Mouse (Mus musculus): ENCODE results near the gene Cebpa. TPM values are rescaled to one million over a fixed set of nuclear protein-coding genes. Genes with fewer than 3 reads are reported as not detected.

The Cebpa gene
- total RNA-seq (2022), result 10 to 100 TPM in 3 of 4 experiments, 1 to 10 TPM in 1; 8.8 to 31.2 (median 15.8) TPM

GRCm38 (mm10) chr7:35118841-35119413, at the start of gene Cebpa:
Gene Cebpa (plus strand): TSS chr7:35119293.
- peak; percentile 82 to 90 for DNase-seq (ENCODE audit: low spot score in 2 of 2)

DNA sequence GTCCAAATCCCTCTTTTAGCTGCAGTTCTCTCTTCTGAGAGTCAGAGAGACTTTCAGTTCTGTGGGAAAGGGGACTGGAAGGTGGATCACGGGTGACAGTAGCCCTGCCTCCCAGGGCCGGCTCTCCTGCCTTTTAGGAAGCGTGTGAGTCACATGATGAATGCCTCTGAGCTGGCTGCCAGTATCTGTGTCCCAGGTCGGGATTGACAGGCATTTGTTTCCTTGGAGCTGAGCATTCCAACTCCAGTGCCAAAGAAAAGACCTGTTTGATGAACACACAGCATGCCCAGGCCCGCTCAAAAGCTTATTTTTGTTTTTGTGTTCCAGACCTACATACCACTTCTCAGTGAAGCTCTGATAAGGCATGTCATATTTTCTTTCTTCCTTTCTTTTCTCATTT, 42.4 kb upstream of the Cebpa start:
- DNase-seq (ENCODE audit: low spot score in 2 of 2), result no peak

DNA sequence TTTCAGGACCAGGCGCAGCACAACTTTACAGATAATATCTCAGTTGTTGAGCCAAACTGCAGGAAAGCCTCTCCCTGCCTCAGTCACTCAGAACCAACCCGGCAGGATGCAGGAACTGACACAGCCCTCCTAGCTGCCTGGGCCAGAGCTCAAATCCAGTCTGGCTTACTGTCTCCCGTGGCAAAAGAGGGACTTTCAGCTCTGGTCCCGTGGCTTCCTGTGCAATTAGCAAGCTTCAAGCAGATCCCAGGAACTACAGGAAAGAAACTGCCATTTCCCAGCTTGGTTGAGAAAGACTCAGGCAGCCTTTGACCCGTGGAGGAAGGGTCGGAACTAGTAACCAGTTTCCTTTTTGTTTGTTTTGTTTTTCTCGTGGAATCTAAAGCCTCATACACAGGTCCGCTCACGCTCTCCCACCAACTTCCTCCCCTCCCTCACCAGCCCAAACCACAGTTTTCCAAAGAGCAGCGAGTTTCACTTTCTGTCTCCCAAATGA, 38.2 kb upstream of the Cebpa start:
- DNase-seq (ENCODE audit: low spot score in 2 of 2), result no peak

DNA sequence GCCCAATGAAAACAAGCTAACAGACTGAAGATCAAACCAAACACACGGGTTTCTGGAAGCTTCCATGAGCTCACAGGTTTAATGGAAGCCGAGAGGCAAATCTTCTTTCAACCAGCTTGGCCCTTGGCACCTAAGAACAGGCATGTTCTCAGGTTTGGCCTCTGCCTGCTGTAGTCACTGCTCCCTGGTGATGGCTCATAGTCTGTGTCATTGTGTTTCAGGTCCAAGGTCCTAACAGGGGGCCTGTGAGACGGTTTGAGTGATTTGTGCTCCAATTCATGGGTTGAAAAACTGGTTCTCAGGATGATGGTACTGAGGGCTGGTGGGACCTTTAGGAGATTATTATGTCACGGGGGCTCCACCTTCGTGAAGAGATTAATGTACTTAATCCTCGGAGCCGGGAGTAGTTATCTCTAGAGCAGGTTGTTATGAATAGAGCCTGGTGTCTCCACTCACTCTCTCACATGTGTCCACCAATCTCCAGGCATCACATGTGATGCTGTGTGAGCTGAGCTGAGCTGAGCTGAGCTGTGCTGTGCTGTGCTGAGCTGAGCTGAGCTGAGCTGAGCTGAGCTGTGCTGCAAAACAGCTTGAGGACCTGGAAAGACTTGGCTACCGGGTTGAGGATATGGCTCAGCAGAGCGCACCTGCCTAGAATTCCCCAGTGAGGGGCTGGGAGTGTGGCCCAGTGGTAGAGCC, 37.5 kb upstream of the Cebpa start:
- DNase-seq (ENCODE audit: low spot score in 2 of 2), result no peak

DNA sequence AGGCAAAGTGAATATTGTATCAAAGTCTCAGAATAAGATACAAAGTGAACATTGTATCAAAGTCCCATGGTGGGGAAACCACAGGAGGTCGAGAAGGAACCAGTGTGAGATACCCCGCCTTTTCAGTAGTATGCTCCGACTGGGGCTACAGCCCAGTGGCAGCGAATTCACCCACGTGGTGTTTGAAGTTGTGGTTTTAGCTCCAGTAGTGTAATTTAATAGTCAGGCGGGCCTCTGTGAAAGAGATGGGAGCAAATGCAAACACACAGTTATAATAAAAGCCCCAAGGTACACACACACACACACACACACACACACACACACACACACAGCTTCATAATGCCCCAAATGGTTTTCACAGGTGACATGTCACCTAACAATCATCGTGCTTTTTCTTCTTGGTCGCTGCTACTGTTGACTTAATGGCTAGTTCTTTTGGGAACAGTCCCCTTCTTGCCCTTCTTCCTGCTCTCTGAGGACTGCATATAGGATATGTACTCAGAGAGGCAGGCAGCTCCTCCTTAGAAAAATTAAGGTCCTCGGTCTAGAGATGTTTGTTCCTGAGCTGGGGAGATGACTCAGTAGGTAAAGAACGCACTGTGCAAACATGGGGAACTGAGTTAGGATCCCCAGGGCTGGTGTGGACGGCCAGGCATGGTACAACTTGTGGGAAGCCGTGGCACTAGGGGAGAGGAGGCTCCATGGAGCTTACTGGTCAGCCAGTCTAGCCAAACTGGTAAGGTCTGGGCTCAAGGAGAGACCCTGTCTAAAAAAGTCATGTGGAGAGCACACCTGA, 34.3 kb upstream of the Cebpa start:
- DNase-seq (ENCODE audit: low spot score in 2 of 2), result no peak

GRCm38 (mm10) chr7:35086271-35086861, 32.7 kb upstream of the Cebpa start:
- peak in 1 of 2 experiments; percentile 18 for DNase-seq (ENCODE audit: low spot score in 2 of 2)

- DNase-seq (ENCODE audit: low spot score in 2 of 2), result no peak
Observed at GRCm38 (mm10) chr7:35090550-35090949, 28.5 kb upstream of the Cebpa start.

DNA sequence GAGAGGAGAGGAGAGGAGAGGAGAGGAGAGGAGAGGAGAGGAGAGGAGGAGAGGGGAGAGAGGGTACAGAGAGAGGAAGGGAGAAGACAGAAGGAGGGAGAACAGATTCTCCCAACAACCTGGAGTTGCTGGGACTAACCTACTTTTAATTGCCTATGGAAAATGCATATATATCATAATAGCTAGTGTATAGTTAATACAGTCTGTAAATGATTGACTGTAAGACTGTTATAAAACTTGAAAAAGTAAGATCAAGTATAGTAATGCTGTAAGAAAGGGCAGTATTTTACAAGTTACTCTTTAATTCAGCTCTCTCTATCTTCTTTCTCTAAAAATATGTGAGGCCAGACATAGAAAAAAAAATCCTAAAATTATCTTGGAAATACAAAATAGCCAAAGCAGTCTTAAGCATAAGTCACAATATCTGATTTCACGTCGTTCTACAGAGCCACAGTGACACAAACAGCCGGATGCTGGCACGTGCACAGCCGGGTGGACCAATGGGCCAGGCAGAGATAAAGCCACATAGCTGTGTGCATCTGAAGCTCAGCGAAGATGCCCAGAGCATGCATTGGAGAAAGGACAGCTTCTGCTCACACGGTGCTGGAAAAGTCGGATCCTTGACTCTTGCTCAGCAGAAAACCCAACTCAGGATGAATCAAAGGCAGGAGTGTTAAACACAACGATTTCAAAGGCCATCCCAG, 24.0 kb upstream of the Cebpa start:
- no peak for DNase-seq (ENCODE audit: low spot score in 2 of 2)

- no peak for DNase-seq (ENCODE audit: low spot score in 2 of 2)
Observed at GRCm38 (mm10) chr7:35098777-35099176, 20.3 kb upstream of the Cebpa start.

DNA sequence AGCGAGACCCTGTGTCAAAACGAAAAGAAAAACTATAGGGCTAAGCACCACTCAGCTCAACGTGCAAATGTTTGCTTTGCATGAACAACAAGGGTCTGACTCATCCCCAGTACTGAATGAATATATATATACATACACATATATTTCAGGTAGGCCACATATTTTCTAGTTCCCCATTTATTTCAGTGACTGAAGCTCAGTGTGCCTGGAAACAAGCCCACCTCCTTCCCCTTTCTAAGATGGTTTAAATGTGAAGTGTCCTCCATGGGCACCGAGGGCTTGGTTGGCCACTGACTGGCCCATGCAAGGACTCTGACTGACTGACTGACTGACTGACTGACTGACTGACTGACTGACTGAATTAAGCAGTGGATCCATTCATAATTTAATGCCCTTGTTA, 19.6 kb upstream of the Cebpa start:
- no peak for DNase-seq (ENCODE audit: low spot score in 2 of 2)

DNA sequence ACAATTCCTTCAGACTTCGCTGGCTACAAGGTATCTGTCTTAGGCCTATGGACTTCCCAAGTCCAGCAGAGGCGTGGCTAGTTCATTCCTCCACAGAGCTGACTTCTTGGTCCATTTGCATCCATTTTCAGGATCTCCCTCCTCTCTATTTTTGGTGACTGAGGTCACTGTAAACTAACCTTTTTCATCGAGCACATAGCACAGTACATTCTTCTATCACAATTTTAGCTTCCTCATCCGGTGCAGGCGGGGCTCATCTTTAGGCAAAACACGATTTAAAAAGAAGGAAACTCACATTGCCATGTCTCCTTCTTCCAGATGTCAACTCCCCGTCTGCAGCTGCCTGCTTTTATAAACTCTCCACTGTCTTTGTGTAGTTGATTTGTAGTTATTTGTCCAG, 12.5 kb upstream of the Cebpa start:
- DNase-seq (ENCODE audit: low spot score in 2 of 2), result no peak

GRCm38 (mm10) chr7:35107630-35108029, 11.5 kb upstream of the Cebpa start:
- no peak for DNase-seq (ENCODE audit: low spot score in 2 of 2)

- DNase-seq (ENCODE audit: low spot score in 2 of 2), result no peak
Observed at GRCm38 (mm10) chr7:35108046-35108445, 11.0 kb upstream of the Cebpa start.

GRCm38 (mm10) chr7:35108663-35109062, 10.4 kb upstream of the Cebpa start:
- DNase-seq (ENCODE audit: low spot score in 2 of 2), result no peak

DNA sequence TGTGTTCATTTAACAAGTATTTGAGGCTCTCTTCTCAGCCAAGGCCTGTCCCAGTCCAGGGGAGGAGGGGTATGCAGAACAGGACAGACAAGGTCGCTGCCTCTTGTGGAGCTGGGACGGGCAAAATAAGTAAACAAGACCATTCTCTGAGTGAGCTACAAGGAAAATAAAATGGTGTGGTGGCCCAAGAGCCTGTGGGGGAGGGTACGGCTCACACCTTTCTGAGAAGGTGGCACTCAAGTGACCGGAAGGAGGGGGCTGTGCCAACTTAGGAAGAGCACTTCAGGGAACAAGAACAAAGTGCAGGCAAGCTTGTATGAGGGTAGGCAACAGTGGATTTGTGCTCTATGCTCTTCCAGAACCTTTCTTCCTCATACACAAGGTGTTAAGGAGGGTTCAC, 6.0 kb upstream of the Cebpa start:
- DNase-seq (ENCODE audit: low spot score in 2 of 2), result no peak

- no peak for DNase-seq (ENCODE audit: low spot score in 2 of 2)
Observed at GRCm38 (mm10) chr7:35113721-35114120, 5.4 kb upstream of the Cebpa start.

DNA sequence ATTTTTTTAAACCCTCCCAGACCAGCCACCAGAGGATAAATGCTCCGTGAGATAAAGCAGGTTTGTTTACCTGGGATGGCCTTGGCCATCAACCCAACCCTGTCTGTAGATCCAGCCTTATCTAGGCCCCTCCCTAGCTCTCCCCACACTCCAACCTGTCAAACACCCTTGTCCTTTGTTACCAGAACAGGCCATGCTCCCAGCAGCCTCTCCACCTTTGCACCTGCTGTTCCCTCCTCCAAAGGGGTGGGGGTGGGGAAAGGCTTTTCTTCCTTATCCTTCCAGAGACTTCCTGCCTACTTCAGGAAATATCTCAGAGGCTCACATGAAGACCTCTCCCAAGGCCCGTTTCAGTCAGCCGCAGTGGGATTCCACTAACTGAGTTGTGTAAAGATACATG, 2.6 kb upstream of the Cebpa start:
- DNase-seq (ENCODE audit: low spot score in 2 of 2), result no peak

- DNase-seq (ENCODE audit: low spot score in 2 of 2), result no peak
Observed at GRCm38 (mm10) chr7:35117052-35117451, 2.0 kb upstream of the Cebpa start.

DNA sequence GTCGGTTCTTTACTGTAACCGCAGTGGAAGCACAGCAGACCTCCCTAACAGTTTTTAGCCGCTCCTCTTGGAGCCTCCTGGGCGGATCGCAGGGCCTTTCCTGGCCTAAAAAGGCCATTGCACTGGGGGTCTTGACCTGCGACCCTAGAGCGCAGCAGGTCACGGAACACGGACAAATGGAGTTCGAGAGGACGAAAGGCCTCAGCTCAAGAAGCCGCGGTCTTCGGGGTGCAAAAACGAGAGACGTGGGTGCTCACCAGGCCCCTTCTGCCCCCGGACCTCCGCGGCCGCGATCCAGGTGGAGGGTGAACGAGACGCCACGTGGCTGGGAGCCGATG, 1.4 kb upstream of the Cebpa start:
- DNase-seq (ENCODE audit: low spot score in 2 of 2), result no peak

GRCm38 (mm10) chr7:35118099-35118781, 853 bp upstream of the Cebpa start:
- peak; percentile 46 to 64 for DNase-seq (ENCODE audit: low spot score in 2 of 2)

Measured in left cerebral cortex, adult 8-10 months (tissue).